Mouse (Mus musculus): ENCODE results near the gene Myh14. TPM values are rescaled to one million over a fixed set of nuclear protein-coding genes. Genes with fewer than 3 reads are reported as not detected.

The Myh14 gene
- polyA plus RNA-seq, 1 experiment from 2014 or later: 28.4 TPM

DNA sequence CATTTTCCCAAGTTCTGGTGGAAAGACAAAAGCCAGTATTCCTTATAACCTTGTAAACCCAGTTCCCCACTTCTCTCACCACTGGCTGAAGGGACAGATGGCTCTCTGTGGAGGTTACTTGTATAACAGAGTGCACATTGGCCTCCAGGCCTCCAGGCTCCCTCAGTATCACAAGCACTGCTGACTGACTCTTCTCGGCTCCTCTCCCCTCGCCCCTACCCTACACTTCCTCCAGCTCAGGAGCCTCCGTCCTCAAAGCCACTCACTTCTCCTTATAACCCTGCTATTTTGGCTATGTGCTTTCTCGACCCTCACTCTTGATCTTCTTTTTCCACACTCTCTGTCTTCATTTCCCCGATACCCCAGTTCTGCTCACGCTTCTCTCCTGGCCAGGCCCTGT is 105.2 kb downstream of the Myh14 start:
- WGBS: 66% methylated on average over 6 of the region's 6 CpGs
- Histone ChIP-seq H3K27me3 (ENCODE audit: control insufficient read depth, insufficient read depth, low read length) (no peaks in the 10 kb centered on the region), H3K27ac (replicated peaks) (no peak overlapping the region), H3K4me1 (replicated peaks; ENCODE audit: control insufficient read depth, insufficient read depth) (no peaks in the 10 kb centered on the region), H3K9ac (ENCODE audit: low read length) (no peak overlapping the region), H3K4me2 (replicated peaks; ENCODE audit: low read depth) (no peak overlapping the region), H3K36me3 (ENCODE audit: control insufficient read depth, insufficient read depth, low read length) (no peaks in the 10 kb centered on the region), H3K4me3 (ENCODE audit: low read depth, low read length) (no peak overlapping the region), H3K9me3 (ENCODE audit: control insufficient read depth, low read length) (no peaks in the 10 kb centered on the region)
- ATAC-seq (ENCODE audit: low FRiP score, low TSS enrichment) (no peak), DNase-seq (ENCODE audit: low spot score) (no peak)
- TF ChIP-seq EP300 (optimal IDR thresholded peaks at IDR 0.05): no peak
- no peak for TF ChIP-seq CTCF (IDR thresholded peaks at IDR 0.05; ENCODE audit: low read depth)

DNA sequence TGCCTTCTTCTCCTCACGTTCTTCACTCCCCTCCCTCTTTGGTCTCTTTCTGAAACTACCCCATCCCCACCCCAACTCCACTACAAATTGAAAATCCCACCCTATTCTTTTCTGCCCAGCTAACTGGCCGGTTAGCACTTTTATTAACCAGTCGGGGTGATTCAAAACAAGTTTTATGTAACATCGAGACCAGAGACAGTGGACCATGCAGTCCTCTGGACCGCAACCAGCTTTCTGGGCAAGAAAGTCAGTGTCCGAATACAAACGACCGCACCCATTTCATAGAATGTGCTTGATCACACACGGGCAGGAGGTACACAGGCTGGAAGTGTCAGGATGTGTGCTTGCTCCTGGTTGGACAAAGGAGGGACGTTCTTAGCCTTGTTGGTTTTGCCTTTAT is 106.2 kb downstream of the Myh14 start:
- ATAC-seq (ENCODE audit: low FRiP score, low TSS enrichment) (no peak), DNase-seq (ENCODE audit: low spot score) (no peak)
- Histone ChIP-seq H3K4me3 (ENCODE audit: low read depth, low read length) (no peak overlapping the region), H3K36me3 (ENCODE audit: control insufficient read depth, insufficient read depth, low read length) (no peaks in the 10 kb centered on the region), H3K4me2 (replicated peaks; ENCODE audit: low read depth) (no peak overlapping the region), H3K27ac (replicated peaks) (no peak overlapping the region), H3K27me3 (ENCODE audit: control insufficient read depth, insufficient read depth, low read length) (no peaks in the 10 kb centered on the region), H3K9ac (ENCODE audit: low read length) (no peak overlapping the region), H3K4me1 (replicated peaks; ENCODE audit: control insufficient read depth, insufficient read depth) (no peaks in the 10 kb centered on the region), H3K9me3 (ENCODE audit: control insufficient read depth, low read length) (no peaks in the 10 kb centered on the region)
- no peak for TF ChIP-seq EP300 (optimal IDR thresholded peaks at IDR 0.05)
- no peak for TF ChIP-seq CTCF (IDR thresholded peaks at IDR 0.05; ENCODE audit: low read depth)
- WGBS: 75% methylated on average over 10 of the region's 10 CpGs

GRCm38 (mm10) chr7:44563284-44563683 is 107.4 kb downstream of the Myh14 start:
- TF ChIP-seq EP300 (optimal IDR thresholded peaks at IDR 0.05) (no peak), CTCF (IDR thresholded peaks at IDR 0.05; ENCODE audit: low read depth) (no peak)
- DNase-seq (ENCODE audit: low spot score): no peak

DNA sequence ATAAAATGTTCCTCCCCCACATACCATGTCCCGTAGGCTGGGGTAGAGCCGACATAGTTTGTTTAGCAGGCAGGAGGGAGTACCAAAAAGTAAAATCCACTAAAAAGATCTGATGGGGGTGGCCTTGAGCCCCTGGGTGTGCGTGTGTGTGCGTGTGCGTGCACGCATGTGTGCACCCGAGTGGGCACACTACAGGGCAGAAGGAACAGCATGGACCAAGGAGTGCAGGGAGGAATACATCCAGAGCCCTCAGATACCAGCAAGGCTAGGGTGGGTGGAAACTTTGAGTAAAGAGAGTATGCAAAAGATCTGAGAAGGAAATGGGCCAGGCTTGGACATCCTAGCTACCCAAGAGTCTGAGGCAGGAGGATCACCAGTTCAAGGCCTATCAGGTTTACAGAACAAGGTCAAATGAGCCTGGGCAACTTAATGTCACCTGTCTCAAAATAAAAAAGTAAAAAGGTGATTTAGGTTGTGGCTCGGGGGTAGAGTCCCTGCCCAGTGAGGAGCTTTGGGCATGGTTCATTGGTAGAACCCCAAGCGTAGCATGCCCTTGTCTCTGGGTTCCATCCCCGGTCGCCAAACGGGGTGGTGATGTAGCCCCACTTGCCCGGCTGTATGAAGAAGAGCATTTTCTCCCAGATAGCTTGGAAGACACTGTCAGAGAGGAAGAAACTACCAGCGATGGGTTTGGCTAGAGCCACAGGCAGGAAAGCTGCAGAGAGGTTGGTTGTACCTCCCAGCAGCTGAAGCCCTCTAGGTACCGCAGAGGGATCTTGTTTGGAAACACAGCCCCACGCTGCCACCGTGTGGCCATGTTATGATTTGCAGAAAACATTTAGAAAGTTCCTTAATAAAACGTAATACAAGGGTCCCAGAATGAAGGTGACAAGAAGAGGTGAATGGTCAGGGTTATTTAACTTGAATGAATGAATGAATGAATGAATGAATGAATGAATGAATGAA is 109.9 kb downstream of the Myh14 start:
- H3K4me1 ChIP-seq (replicated peaks; ENCODE audit: control insufficient read depth, insufficient read depth): no peaks in the 10 kb centered on the region
- WGBS: 51% methylated on average over 18 of the region's 18 CpGs
- no peak overlapping the region for H3K4me2 ChIP-seq (replicated peaks; ENCODE audit: low read depth)
- H3K27ac ChIP-seq (replicated peaks): no peak overlapping the region
- H3K9ac ChIP-seq (ENCODE audit: low read length): no peak overlapping the region
- ATAC-seq (ENCODE audit: low FRiP score, low TSS enrichment) (no peak), DNase-seq (ENCODE audit: low spot score) (peak; percentile 81)
- H3K9me3 ChIP-seq (ENCODE audit: control insufficient read depth, low read length): no peaks in the 10 kb centered on the region
- peak; percentile 87 for TF ChIP-seq CTCF (IDR thresholded peaks at IDR 0.05; ENCODE audit: low read depth)
- no peak for TF ChIP-seq EP300 (optimal IDR thresholded peaks at IDR 0.05)
- no peak overlapping the region for H3K4me3 ChIP-seq (ENCODE audit: low read depth, low read length)
- no peaks in the 10 kb centered on the region for H3K27me3 ChIP-seq (ENCODE audit: control insufficient read depth, insufficient read depth, low read length)
- H3K36me3 ChIP-seq (ENCODE audit: control insufficient read depth, insufficient read depth, low read length): no peaks in the 10 kb centered on the region

More at GRCm38 (mm10) chr7:44563284-44563683, 107.4 kb downstream of the Myh14 start:
- Histone ChIP-seq H3K4me3 (ENCODE audit: low read depth, low read length) (no peak overlapping the region), H3K9me3 (ENCODE audit: control insufficient read depth, low read length) (no peaks in the 10 kb centered on the region), H3K27ac (replicated peaks) (no peak overlapping the region), H3K27me3 (ENCODE audit: control insufficient read depth, insufficient read depth, low read length) (no peaks in the 10 kb centered on the region), H3K36me3 (ENCODE audit: control insufficient read depth, insufficient read depth, low read length) (no peaks in the 10 kb centered on the region), H3K4me1 (replicated peaks; ENCODE audit: control insufficient read depth, insufficient read depth) (no peaks in the 10 kb centered on the region), H3K9ac (ENCODE audit: low read length) (no peak overlapping the region), H3K4me2 (replicated peaks; ENCODE audit: low read depth) (no peak overlapping the region)
- ATAC-seq (ENCODE audit: low FRiP score, low TSS enrichment): no peak
- 40% methylated on average over 8 of the region's 8 CpGs for WGBS

GRCm38 (mm10) chr7:44557629-44558028 is 113.0 kb downstream of the Myh14 start:
- ATAC-seq (ENCODE audit: low FRiP score, low TSS enrichment): no peak
- H3K9ac ChIP-seq (ENCODE audit: low read length): no peak overlapping the region
- no peaks in the 10 kb centered on the region for H3K27me3 ChIP-seq (ENCODE audit: control insufficient read depth, insufficient read depth, low read length)
- H3K4me3 ChIP-seq (ENCODE audit: low read depth, low read length): no peak overlapping the region
- no peak overlapping the region for H3K27ac ChIP-seq (replicated peaks)
- H3K4me1 ChIP-seq (replicated peaks; ENCODE audit: control insufficient read depth, insufficient read depth): no peaks in the 10 kb centered on the region
- no peak for TF ChIP-seq CTCF (IDR thresholded peaks at IDR 0.05; ENCODE audit: low read depth)
- TF ChIP-seq EP300 (optimal IDR thresholded peaks at IDR 0.05): no peak
- no peak overlapping the region for H3K4me2 ChIP-seq (replicated peaks; ENCODE audit: low read depth)
- DNase-seq (ENCODE audit: low spot score): no peak
- WGBS: 66% methylated on average over 2 of the region's 2 CpGs
- no peaks in the 10 kb centered on the region for H3K36me3 ChIP-seq (ENCODE audit: control insufficient read depth, insufficient read depth, low read length)
- H3K9me3 ChIP-seq (ENCODE audit: control insufficient read depth, low read length): no peaks in the 10 kb centered on the region

Other genes with a start within 250 kb of the Myh14 start
- gene Lrrc4b, start 241.8 kb downstream of the Myh14 start, polyA plus RNA-seq (2015; fragmentation: Nextera tagmentation; extraction: Ambion mirVana): 0.36 and 0.52 TPM in 2 replicates
- gene Aspdh, start 205.5 kb downstream of the Myh14 start, polyA plus RNA-seq (2015; fragmentation: Nextera tagmentation; extraction: Ambion mirVana): 0.12 and 0.21 TPM in 2 replicates
- 32.8 and 33.7 TPM in 2 replicates for gene Josd2, start 202.9 kb downstream of the Myh14 start, polyA plus RNA-seq (2015; fragmentation: Nextera tagmentation; extraction: Ambion mirVana)
- 60.7 and 65.5 TPM in 2 replicates for gene Emc10, start 174.3 kb downstream of the Myh14 start, polyA plus RNA-seq (2015; fragmentation: Nextera tagmentation; extraction: Ambion mirVana)
- gene Fam71e1, start 174.3 kb downstream of the Myh14 start, polyA plus RNA-seq (2015; fragmentation: Nextera tagmentation; extraction: Ambion mirVana): 5.9 and 8.3 TPM in 2 replicates
- 0.21 and 0.32 TPM in 2 replicates for gene Mybpc2, start 146.2 kb downstream of the Myh14 start, polyA plus RNA-seq (2015; fragmentation: Nextera tagmentation; extraction: Ambion mirVana)
- 0.13 and 0.22 TPM in 2 replicates for gene Spib, start 138.8 kb downstream of the Myh14 start, polyA plus RNA-seq (2015; fragmentation: Nextera tagmentation; extraction: Ambion mirVana)
- 18.7 and 18.9 TPM in 2 replicates for gene Pold1, start 122.0 kb downstream of the Myh14 start, polyA plus RNA-seq (2015; fragmentation: Nextera tagmentation; extraction: Ambion mirVana)
- gene Nr1h2, start 116.9 kb downstream of the Myh14 start, polyA plus RNA-seq (2015; fragmentation: Nextera tagmentation; extraction: Ambion mirVana): 56.5 and 59.7 TPM in 2 replicates
- gene Napsa, start 98.5 kb downstream of the Myh14 start, polyA plus RNA-seq (2015; fragmentation: Nextera tagmentation; extraction: Ambion mirVana): 0.50 and 0.55 TPM in 2 replicates
- gene Kcnc3, start 80.2 kb downstream of the Myh14 start, polyA plus RNA-seq (2015; fragmentation: Nextera tagmentation; extraction: Ambion mirVana): 0.06 and 0.10 TPM in 2 replicates
- not detected in 2 replicates for gene Izumo2, start 37.9 kb upstream of the Myh14 start, polyA plus RNA-seq (2015; fragmentation: Nextera tagmentation; extraction: Ambion mirVana)
- 21.7 and 22.3 TPM in 2 replicates for gene Vrk3, start 77.6 kb upstream of the Myh14 start, polyA plus RNA-seq (2015; fragmentation: Nextera tagmentation; extraction: Ambion mirVana)
- 0.30 and 0.42 TPM in 2 replicates for gene Zfp473, start 80.2 kb upstream of the Myh14 start, polyA plus RNA-seq (2015; fragmentation: Nextera tagmentation; extraction: Ambion mirVana)
- 33.4 and 34.9 TPM in 2 replicates for gene Nup62, start 145.2 kb upstream of the Myh14 start, polyA plus RNA-seq (2015; fragmentation: Nextera tagmentation; extraction: Ambion mirVana)
- 0.69 and 0.75 TPM in 2 replicates for gene Il4i1, start 145.5 kb upstream of the Myh14 start, polyA plus RNA-seq (2015; fragmentation: Nextera tagmentation; extraction: Ambion mirVana)
- gene Atf5, start 145.8 kb upstream of the Myh14 start, polyA plus RNA-seq (2015; fragmentation: Nextera tagmentation; extraction: Ambion mirVana): 7.3 and 7.7 TPM in 2 replicates
- 70.8 and 75.2 TPM in 2 replicates for gene Akt1s1, start 178.1 kb upstream of the Myh14 start, polyA plus RNA-seq (2015; fragmentation: Nextera tagmentation; extraction: Ambion mirVana)
- gene Tbc1d17, start 178.2 kb upstream of the Myh14 start, polyA plus RNA-seq (2015; fragmentation: Nextera tagmentation; extraction: Ambion mirVana): 45.4 and 48.0 TPM in 2 replicates
- gene Pnkp, start 186.3 kb upstream of the Myh14 start, polyA plus RNA-seq (2015; fragmentation: Nextera tagmentation; extraction: Ambion mirVana): 23.5 and 25.7 TPM in 2 replicates
- gene Ptov1, start 198.9 kb upstream of the Myh14 start, polyA plus RNA-seq (2015; fragmentation: Nextera tagmentation; extraction: Ambion mirVana): 159 and 179 TPM in 2 replicates
- 64.4 and 75.3 TPM in 2 replicates for gene Med25, start 221.9 kb upstream of the Myh14 start, polyA plus RNA-seq (2015; fragmentation: Nextera tagmentation; extraction: Ambion mirVana)
- gene Fuz, start 225.2 kb upstream of the Myh14 start, polyA plus RNA-seq (2015; fragmentation: Nextera tagmentation; extraction: Ambion mirVana): 13.1 and 15.6 TPM in 2 replicates